Mouse (Mus musculus): ENCODE results near the gene Actl10.

The Actl10 gene

DNA sequence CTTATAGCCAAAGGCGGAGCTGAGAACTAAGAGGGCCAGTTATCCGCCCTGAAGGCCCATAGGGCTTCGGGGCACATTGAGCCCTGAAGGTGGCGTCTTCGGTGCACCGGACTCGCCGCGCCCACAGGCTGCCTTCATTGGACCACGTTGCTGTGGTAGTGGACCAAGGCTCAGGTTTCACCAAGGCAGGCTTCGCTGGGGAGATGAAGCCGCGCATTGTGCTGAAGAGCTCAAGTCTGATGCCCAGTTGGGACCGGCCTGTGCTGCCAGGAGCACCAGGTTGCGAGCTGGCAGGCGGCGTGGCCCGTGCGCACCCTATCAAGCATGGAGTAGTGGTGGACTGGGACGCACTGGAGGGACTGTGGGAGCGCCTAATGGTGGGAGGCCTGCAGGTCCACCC lies 351 bp downstream of the Actl10 start:
- DNase-seq (ENCODE audit: low spot score): peak; percentile 56

DNA sequence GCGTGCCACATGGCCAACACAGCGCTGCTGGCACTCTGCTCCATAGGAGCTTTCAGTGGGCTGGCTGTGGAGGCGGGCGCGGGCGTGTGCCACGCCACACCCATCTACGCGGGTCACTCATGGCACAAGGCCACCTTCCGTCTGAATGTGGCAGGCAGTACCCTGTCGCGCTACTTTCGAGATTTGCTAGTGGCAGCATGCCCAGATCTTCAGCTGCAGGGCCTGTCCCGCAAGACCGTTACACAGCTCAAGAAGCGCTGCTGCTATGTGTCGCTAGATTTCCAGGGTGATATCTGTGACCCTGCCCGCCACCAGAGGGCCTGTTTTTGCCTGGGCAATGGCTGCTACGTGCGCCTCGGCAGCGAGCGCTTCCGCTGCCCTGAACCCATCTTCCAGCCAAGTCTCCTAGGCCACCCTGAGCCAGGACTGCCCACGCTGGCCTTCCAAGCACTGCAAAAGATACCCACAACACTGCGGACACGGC lies 890 bp downstream of the Actl10 start:
- peak; percentile 76 for DNase-seq (ENCODE audit: low spot score)

DNA sequence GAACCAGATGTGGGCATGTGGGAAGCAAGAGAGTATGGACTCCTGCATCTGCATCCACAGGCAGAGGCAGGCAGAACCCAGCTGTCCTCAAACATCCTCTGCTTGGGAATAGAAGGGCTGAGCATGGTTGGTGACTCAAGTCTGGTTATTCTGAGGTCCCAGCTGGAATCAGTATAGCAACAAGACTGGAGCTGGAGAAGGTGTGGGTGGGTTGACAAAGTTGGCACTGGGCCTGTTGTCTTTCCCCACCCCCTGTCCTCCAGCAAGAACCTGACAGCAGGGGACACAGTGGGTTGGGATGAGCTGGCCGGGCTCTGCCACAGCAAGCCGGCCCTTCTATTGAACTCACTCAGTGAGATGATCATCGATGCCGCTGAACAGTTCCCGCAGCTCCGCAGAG lies 3.7 kb downstream of the Actl10 start:
- no peak for DNase-seq (ENCODE audit: low spot score)

DNA sequence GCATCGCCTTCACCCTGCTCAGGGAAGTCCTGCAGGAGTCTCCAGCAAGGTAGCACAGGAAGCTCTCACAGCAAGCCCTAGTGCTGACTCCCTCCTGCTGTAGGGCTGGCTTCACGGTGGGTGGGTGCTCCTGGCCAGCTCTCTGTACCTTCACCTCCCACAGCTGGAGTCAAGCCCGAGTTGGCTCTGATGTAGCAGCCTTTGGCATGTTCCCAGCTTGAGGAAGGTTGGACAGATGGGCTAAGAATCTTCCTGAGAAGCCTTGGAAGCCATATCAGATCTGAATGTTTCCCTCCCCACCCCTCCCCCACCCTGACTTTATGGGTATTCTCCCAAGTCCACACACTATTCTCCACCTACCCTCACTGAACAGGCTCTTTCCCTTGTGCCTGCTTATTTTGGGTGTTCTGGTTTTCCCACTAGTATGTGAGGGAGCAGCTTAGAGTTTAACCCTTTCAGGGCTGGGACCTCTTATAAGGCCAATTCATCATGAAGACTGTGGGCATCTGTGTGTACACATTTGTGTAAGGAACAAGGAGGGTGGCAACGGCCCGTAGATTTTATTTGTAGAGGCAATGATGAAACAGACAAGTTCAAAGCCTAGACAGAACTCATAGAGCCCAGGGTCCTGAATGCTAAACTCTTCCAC lies 5.7 kb downstream of the Actl10 start:
- no peak for DNase-seq (ENCODE audit: low spot score)

DNA sequence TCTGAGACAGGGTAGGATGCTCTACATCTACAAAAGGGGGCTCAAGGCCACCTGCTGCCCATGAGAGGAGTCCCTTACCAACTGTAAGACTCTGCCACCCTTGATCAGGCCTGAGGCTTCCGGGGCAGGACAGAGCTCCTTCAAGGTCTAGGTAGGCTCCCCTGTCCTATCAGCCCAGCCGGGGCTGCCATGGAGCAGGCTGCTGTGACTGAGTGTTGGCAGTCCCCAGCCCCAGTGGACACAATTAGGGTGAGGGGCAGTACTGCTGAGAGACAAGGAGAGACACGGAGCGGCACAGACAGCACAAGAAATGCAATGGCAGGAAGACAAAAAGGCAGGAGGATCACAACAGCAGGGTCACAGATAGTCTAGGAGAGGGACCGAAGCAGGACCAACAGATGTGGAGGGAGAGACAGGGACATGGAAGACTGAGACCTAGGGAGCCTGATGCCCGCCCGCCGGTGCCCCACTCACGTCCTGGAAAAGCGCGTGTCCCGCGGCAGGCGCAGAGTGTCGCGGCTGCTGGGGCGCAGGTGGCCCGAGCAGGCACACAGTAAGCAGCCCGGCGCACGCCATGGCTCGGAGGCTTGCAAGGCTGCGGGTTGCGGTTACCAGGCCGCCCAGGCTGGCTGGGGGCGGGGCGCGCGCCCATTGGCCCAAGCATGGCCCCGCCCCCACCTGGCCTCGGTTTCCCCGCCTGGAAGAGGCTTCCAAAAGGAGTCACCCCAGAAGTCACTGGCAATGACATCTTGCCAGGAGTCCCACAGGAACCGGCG lies 6.9 kb downstream of the Actl10 start, which contains the start of gene Necab3:
Gene Necab3, minus strand, starts transcription at position 627 of the 776 bp plus-strand sequence.
- peak; percentile 57 for DNase-seq (ENCODE audit: low spot score)

DNA sequence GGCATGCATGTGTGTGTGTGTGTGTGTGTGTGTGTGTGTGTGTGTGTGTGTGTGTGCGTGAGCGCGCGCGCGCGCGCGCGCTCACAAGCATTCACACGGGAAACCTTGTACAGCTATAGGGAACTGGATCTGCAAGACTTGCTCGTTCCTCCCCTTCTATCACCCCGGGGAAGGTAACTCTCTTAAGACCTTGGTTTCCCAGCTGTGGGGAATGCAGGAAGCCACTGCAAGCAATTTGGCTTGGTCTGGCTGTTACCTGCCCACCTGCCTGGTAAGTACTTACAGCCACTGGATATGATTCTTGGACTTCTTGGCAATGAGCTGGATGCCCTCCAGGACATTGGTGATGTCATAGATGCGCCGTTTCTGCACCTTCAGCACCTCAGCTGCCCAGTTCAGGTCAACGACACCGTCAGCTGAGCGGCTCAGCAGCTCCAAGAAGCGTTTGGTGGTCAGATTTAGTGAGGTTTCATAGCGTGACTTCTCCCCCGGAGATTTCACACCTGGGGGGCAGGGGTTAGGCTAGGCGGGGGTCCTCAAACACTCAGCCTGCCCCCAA lies 12.1 kb downstream of the Actl10 start:
- no peak for DNase-seq (ENCODE audit: low spot score)

DNA sequence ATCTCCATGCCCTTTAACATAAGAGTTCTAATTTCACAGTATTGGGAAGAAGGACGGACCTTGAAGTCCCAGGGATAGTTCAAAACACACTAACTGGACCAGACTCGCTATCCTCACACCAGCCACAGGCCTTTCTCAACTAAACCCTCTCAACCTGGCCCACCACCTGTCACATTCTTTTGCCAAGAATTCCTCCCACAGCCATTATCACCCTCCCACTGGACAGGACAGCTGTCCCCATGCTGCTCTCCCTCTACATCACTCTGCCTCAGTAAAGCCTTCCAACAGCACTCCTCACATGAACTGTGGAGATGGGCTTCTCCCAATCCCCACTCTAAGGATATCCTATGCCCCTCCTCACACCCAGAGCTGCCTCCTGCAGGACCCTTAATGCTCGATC lies 14.0 kb downstream of the Actl10 start:
- no peak for DNase-seq (ENCODE audit: low spot score)

DNA sequence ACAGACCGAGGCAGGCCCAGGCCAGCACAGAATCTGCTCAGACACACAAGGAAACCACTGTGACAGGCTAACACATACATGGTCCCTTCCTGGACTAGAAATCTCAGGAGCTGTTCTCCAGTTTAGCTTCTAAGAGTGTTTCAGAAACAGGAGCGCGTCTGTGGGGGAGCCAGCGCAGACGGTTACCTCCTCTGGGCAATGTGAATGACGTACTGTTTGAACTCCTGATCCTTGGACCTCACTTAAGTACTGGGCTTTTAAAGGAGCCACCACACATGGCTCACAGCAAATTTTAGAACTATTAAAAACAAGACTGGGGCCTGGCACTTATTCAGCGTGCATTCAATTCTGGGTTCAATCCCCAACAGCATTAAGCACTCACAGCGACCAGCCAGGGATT lies 15.1 kb downstream of the Actl10 start:
- DNase-seq (ENCODE audit: low spot score): no peak

DNA sequence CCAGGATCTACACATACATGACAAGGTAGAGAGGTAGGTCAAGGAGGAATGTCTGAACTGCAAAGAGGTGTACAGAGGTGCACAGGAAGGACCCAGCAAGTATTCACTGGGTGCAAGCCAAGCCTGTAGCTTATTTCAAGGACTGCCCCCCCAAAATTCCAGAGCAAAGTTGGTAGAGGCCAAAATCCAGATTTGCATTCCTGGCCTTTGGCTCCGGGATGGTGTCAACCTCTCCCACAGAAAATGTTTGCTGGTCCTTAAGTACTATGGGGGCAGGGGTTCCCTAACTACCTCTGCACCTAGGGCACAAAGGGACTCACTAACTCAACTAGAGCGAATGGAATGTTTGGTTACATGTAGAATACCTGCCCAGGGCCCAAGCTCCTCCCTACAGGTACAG lies 16.2 kb downstream of the Actl10 start:
- DNase-seq (ENCODE audit: low spot score): no peak

DNA sequence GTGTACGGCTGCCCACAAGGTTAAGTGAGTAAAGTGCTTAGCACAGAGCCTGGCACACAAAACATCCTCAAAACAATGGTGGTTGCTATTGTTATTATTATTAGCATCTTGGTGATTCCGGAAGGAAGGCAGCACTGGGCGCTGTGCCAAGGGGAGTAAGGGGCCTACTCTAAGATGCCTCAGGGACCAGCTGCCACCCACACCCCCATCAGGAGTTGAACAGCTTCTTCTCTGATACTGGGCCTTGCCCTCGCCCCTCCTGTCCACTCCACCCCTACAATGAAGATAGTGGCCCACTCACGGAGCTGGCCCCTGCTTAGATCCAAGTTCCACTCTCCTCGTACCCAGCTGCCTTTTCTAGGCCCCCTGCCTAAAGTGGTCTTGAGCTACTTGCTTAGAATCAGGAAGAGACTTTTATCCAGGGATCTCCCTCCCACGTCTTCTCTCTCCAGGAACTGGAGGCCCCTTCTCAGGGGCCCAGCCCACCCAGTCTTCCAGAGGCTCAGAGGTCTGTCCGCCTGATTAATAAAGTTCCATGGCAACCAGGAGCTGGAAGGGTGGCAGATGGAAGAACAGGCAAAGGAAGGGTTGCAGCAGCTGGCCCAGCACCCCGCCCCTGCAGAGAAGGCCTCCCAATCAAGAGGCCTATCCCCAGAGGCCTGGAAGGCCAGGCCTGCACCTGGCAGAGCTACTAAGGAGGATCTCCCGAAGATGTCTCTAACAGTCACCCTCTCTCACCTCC lies 16.9 kb downstream of the Actl10 start:
- peak; percentile 64 for DNase-seq (ENCODE audit: low spot score)

DNA sequence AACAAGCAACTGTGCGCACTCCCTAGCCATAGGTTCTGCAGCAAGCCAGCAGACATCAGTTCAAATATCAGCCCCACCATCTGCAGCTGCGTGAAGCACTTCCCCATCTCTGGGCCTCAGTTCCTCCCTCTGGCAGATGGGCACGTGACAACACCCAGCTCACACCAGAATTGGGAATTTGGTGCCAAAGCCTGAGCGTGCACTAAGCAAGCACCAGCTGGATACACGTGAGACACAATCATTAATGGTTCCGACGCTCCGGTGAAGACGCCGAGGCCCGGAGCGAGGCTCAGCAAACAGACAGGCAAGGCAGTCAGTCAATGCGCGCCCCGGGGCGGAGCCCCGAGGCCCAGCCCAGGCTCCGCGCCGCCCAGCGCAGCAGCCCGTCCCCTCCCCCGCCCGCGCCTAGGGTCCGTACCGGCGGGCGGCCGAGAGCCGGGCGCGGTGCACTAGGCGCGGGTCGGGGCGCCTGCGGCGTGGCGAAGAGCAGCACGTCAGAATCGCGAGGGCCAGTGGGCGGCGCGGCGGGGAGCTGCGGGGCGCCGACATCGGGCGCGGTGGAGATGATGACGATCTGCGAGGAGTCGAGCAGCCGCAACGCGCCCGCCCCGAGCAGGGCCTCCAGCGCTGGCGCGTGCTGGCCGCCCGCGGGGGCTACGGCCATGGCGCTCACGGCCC lies 17.6 kb downstream of the Actl10 start:
- DNase-seq (ENCODE audit: low spot score): peak; percentile 72

DNA sequence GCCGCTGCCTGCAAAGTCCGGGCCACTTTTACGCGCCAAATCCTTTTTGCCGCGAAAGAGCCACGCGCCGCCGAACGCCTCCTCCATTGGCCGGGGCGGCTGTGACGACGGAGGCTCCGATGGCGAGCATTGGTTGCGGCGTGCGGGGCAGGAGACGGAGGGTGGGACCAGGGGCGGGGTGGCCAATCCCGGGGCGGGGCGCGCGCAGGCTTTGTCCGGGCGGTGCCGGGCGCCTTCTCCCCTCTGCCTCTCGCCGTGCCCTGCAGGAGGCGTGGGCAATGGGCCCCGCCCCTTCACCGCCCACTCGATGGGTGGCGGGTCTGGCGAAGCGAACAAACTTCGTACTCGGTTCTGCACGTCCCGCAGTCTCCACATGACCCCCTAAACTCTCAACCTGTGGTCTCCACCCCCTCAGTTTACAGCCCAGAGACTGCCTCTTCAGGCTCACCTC lies 18.3 kb downstream of the Actl10 start, which contains the start of gene E2f1:
Gene E2f1, minus strand, starts transcription at position 57 of the 451 bp plus-strand sequence.
- peak; percentile 97 for DNase-seq (ENCODE audit: low spot score)

DNA sequence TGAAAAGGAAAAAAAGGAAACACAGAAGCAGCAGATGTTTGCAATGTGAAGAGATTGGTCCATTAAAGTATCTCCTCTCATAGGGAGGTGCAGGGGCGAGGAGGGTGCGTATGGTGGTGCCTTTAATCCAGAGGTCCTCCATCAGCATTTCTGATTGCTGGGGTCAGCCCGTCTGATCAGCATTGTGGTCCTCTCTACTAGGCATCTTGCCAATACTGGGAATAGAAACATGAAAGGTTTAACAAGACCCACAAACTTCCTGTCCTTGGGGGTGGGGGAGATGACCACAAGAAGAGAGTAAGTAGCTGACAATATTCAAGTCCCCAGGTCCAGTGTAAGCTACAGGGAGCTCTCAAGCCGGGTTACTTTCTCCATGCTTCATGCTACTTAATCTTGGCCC lies 19.1 kb downstream of the Actl10 start:
- no peak for DNase-seq (ENCODE audit: low spot score)

DNA sequence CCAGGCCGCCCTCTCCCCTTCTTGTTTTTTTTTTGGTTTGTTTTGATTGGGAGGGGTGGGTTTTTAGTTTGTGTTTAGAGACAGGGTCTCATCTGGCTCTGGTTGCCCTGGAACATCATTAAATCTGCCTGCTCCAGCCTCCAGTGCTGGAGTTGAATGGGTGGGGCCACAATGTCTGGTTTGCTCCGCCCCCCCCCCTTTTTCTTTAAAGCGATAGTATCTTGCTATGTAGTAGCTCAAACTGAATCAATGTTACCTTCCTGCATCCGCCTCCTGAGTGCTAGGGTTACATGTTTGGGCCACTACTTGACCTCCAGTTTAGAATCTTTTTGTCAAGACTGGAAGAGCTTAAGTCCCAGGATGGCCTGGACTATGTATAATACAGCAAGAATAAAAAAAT lies 19.7 kb downstream of the Actl10 start:
- DNase-seq (ENCODE audit: low spot score): no peak

DNA sequence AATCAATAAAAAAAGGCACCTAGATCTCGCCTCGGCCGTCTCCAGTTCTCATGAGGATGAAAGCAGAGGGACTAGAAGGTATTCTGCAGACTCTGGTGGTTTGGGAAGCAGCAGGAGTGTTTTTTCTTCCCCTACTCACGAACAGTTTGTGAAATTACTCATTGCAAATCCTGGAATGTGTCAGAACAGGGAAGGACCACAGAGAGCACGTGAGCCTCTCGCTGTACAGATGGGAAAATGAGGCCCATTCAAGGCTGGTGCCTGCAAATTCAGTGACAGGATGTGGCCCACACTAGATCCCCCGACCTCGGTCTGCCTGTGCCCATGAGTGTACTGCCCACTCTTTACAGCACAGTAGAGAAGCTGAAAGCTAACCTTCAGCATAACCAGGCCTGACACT lies 20.4 kb downstream of the Actl10 start:
- no peak for DNase-seq (ENCODE audit: low spot score)

DNA sequence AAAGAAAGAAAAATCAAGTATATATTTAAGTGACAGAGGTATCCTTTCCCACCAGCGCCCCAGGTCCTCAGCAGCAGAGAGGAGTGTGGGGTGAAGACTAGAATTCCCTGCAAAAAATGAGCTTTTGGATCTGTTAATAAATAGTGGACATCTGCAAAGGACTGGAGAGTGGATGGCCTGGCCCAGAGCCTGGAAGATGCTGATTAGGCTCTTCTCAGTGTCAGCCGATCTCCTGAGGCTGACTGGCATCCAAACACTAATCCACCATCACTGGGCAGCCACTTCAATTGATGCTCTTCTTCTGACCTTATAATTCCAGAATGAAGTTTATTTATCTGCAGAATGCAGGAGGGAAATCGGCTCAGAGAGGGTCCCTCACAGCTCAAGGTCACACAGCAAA lies 21.4 kb downstream of the Actl10 start:
- DNase-seq (ENCODE audit: low spot score): no peak

DNA sequence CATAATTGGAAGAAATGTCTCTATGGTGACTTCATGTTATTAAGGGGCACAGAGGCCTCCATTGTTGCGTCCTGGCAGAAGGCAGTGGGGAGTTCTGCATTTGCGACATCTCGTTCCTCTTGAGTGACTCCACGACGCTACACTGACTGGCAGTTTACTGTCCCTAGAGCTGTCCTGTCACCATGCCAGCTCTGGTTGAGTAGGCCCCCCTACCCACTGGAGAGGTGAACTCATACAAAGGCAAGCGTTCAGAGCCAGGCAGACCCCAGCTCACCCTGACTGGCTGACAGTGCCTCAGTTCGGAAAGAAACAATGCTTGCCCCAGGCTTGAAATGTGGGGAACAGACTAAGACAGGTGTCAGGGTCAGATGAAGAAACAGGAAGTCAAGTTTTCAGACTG lies 22.7 kb downstream of the Actl10 start:
- no peak for DNase-seq (ENCODE audit: low spot score)

DNA sequence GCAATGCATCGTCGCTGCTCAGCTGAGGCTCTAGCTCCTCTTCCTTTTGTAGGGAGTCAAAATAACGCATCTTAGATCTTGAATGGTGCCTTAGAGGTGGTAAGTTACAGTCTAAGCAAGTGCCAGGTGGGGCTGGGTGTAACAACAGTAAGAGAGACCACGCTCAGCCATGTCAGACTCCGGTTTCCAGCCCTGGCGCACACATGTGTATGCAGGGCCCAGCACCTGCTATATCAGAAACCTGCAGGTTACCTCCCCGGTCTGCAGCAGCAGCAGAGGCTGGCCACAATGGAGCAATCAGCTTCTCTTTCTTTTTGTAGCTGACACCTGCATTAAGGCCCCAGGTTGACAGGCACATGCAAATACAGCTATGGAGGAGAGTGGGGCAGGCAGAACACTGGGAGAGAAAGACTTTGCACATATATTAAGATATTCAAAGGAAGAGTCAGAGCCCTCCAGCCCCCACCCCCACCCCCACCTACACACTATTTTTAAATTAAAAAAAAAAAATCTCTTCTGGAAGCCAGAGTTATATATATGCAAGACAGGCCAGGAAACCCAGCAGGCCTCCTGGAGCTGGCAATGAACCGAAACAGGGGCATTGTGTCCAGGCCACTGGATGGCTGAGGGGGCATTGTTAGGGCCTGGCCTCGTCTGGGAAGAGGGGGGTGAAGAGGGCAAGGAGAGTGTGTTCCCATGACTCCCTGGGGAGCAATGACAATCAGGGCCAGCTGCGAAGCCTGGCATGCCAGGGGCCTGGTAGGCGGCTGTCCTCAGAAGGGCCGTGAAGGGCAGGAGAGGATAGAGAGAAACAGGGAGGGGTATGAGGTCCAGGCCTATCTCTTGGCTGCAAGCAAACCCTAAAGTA lies 25.5 kb downstream of the Actl10 start:
- DNase-seq (ENCODE audit: low spot score): peak; percentile 69

DNA sequence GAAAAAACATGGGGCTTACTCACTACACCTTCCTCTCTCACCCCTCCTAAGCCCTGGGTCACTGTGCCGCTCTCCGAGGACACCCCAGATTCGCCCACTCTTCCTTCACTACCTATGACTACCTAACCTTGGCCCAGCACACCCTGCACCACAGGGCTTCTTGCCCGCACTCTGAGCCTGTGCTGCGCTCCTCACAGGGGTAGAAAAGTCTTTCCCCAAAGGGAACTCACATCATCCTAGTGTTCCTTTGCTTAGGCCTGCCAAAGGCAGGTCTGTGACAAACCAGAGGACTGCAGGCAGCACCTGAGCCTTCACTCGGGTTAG lies 26.1 kb downstream of the Actl10 start:
- DNase-seq (ENCODE audit: low spot score): no peak

DNA sequence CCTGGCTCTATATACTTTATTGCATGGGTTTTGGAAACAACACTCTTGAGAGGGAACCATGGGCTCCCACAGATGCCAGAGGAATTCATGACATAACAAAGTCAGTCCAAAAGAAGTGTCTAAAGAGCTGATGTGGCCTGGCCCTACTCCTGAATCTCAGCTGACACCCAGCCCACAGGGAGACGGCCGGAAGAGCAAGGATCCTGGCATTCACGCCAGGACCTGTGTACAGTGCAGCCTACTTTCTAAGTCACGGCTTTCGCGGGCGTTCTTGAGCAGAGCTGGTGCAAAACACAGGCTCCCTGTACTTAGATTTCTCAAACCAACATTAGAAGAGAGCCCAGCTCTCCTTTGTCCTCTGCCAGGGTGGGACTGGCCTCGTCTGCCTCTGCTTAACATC lies 29.0 kb downstream of the Actl10 start:
- DNase-seq (ENCODE audit: low spot score): no peak

DNA sequence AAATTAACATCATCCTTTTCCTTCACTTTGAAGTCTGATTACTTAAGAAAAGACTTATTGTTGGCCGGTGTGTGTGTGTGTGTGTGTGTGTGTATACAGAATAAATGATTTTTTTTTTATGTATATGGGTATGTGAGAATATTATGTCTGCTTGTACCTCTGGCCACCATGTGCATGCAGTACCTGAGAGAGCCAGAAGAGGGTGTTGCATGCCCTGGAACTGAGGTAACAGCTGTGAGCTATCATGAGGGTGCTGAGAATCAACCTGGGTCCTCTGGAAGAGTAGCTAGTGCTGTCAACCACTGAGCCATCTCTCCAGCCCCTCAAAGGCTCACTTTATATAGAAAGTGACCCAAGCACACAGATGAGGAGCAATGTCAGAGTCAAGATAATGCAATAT lies 29.8 kb downstream of the Actl10 start:
- no peak for DNase-seq (ENCODE audit: low spot score)
